Mouse (Mus musculus): Measurements from ENCODE around the gene Rtcb.

- TF ChIP-seq POLR2A (IDR thresholded peaks at IDR 0.05; ENCODE audit: borderline replicate concordance, extremely low read depth, insufficient read depth, insufficient read length, poor library complexity, severe bottlenecking) (no peak), CTCF (IDR thresholded peaks at IDR 0.05; ENCODE audit: borderline replicate concordance, extremely low read depth, insufficient read depth, insufficient read length) (no peak)
Measured at GRCm38 (mm10) chr10:85964316-85964715, 6.7 kb upstream of the Rtcb start.

Data from brain, embryonic 14.5 days (tissue).